Mouse (Mus musculus): ENCODE data around the gene Atn1.

- TF ChIP-seq CTCF (IDR thresholded peaks at IDR 0.05; ENCODE audit: extremely low read depth, insufficient read depth, low read length) (no peak), POLR2A (IDR thresholded peaks at IDR 0.05; ENCODE audit: extremely low read depth, insufficient read depth, low read length) (no peak)
These were observed 39.5 kb upstream of the Atn1 start for GRCm38 (mm10) chr6:124795781-124796180.
